Mouse (Mus musculus): Measurements from ENCODE around the gene Sestd1.

GRCm38 (mm10) chr2:77196819-77197218 is 83.6 kb downstream of the Sestd1 start:
- TF ChIP-seq CTCF (conservative IDR thresholded peaks at IDR 0.05; ENCODE audit: insufficient read depth, insufficient read length, low read depth, low read length) (no peak), POLR2A (IDR thresholded peaks at IDR 0.05; ENCODE audit: low read depth, low read length) (no peak)
